Mouse (Mus musculus): Measurements from ENCODE around the gene Ubtd2. TPM values are rescaled to one million over a fixed set of nuclear protein-coding genes. Genes with fewer than 3 reads are reported as not detected.

Ubtd2 gene
- 81.2 and 89.7 TPM in 2 replicates for polyA plus RNA-seq (2015; fragmentation: Nextera tagmentation; extraction: Ambion mirVana)

GRCm38 (mm10) chr11:32454800-32455506, at the start of gene Ubtd2:
Gene Ubtd2, plus strand, starts transcription at chr11:32455370.
- Histone ChIP-seq H3K4me3 (peak within 1 kb of the TSS; percentile 90), H3K27ac (peak within 1 kb of the TSS; percentile 98), H3K4me2 (peak within 1 kb of the TSS; percentile 77), H3K36me3 (no peaks in the 10 kb centered on the region), H3K4me1 (peaks cover 31% of the 10 kb centered on the region), H3K9ac (peak within 1 kb of the TSS; percentile 95), H3K9me3 (no peaks in the 10 kb centered on the region), H3K27me3 (no peaks in the 10 kb centered on the region)
- ATAC-seq (ENCODE audit: insufficient number of reproducible peaks, insufficient read depth, low FRiP score, low TSS enrichment, low read depth) = peak; percentile 96
- WGBS = under 1% methylated on average over 50 of the region's 86 CpGs

DNA sequence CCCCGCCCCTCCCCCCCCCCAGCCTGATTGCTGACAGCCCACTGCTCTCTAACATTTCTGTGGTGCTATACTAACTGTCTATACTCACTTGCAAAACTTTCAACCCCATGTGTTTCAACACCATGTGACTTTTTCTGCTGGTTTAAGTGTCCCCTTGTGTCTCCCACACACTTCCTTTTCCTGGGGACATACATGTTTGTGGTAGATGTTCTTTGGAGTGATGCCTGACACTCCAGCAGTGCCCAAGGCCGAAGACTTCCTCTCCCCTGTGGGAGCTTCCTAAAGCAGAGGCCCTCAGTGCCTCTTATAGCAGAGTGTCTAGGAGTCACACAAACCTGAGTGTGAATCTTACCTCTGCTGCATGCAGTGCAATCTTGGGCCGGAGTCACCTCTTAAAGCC, 47.3 kb upstream of the Ubtd2 start:
- H3K4me2 ChIP-seq = no peak overlapping the region
- 81% methylated on average over 3 of the region's 3 CpGs for WGBS
- H3K4me3 ChIP-seq = no peak overlapping the region
- peaks cover 85% of the 10 kb centered on the region for H3K36me3 ChIP-seq
- H3K27me3 ChIP-seq = no peaks in the 10 kb centered on the region
- no peak for ATAC-seq (ENCODE audit: insufficient number of reproducible peaks, insufficient read depth, low FRiP score, low TSS enrichment, low read depth)
- H3K9ac ChIP-seq = no peak overlapping the region
- peaks cover 6% of the 10 kb centered on the region; the same call in 1 of the 2 replicates for H3K4me1 ChIP-seq
- no peak overlapping the region for H3K27ac ChIP-seq
- no peaks in the 10 kb centered on the region for H3K9me3 ChIP-seq

DNA sequence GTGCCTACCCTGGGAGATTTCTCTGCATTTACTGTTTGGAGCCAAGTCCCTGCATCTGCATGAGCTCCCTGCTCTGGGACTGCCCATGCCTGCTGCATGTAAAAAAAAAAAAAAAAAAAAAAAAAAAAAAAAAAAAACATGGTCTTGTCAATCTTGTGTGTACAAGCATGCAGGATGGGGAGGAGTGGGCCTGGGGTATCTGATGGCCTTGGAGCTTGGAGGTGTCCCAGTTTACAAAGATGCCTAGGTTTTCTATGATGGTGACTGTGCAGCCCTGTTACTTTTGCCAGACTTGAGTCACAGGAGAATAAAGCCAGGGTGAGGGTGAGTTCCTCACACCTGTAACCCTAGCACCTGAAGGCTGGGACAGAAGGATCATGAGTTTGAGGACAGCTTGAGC, 46.1 kb upstream of the Ubtd2 start:
- H3K4me2 ChIP-seq = no peak overlapping the region
- no peak overlapping the region for H3K27ac ChIP-seq
- no peaks in the 10 kb centered on the region for H3K9me3 ChIP-seq
- peaks cover 6% of the 10 kb centered on the region; the same call in 1 of the 2 replicates for H3K4me1 ChIP-seq
- H3K9ac ChIP-seq = no peak overlapping the region
- no peak for ATAC-seq (ENCODE audit: insufficient number of reproducible peaks, insufficient read depth, low FRiP score, low TSS enrichment, low read depth)
- no peaks in the 10 kb centered on the region for H3K27me3 ChIP-seq
- H3K36me3 ChIP-seq = peaks cover 85% of the 10 kb centered on the region
- H3K4me3 ChIP-seq = no peak overlapping the region

DNA sequence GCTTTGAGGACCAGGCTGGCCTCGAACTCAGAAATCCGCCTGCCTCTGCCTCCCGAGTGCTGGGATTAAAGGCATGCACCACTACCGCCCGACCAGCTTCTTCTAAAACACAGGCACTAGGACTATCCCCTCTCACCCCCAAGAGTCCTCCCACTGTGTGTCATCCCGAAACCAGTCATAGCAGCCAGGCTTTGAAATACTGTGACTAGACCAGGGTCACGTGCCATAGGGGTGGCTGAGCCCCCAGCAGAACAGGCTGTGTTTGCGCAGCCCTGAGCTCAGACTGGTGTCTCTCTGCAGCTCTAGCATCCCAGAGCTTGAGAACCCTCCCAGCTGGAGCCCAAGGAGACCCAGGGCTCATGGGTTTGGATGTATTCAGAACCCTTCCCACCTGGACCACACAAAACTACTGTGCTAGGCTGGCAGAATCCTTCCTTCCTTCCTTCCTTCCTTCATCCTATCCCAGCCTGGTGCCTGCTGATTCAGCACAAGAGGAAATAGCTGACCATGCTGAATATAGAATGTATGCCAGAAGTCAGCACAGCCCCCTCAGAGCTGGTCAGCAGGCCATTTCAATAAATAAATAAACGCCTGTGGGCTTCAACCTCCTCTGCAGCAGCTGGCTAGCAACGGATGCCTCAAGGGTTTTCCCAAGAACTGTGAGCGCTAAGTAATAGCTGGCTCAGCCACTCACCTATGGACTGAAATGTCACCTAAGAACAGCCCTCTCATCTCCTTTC, 45.2 kb upstream of the Ubtd2 start:
- Histone ChIP-seq H3K9ac (no peak overlapping the region), H3K27me3 (no peaks in the 10 kb centered on the region), H3K36me3 (peaks cover 85% of the 10 kb centered on the region), H3K9me3 (no peaks in the 10 kb centered on the region), H3K4me3 (no peak overlapping the region), H3K4me1 (peaks cover 6% of the 10 kb centered on the region; the same call in 1 of the 2 replicates), H3K27ac (no peak overlapping the region), H3K4me2 (no peak overlapping the region)
- ATAC-seq (ENCODE audit: insufficient number of reproducible peaks, insufficient read depth, low FRiP score, low TSS enrichment, low read depth) = no peak
- 85% methylated on average over 11 of the region's 11 CpGs for WGBS

GRCm38 (mm10) chr11:32420001-32420400, 35.2 kb upstream of the Ubtd2 start:
- no peak overlapping the region for H3K9ac ChIP-seq
- H3K27ac ChIP-seq = no peak overlapping the region
- no peak overlapping the region for H3K4me3 ChIP-seq
- H3K36me3 ChIP-seq = peaks cover 96% of the 10 kb centered on the region
- H3K4me1 ChIP-seq = peaks cover 6% of the 10 kb centered on the region; the same call in 1 of the 2 replicates
- H3K4me2 ChIP-seq = no peak overlapping the region
- H3K9me3 ChIP-seq = no peaks in the 10 kb centered on the region
- 80% methylated on average over 5 of the region's 5 CpGs for WGBS
- no peaks in the 10 kb centered on the region for H3K27me3 ChIP-seq
- no peak for ATAC-seq (ENCODE audit: insufficient number of reproducible peaks, insufficient read depth, low FRiP score, low TSS enrichment, low read depth)

DNA sequence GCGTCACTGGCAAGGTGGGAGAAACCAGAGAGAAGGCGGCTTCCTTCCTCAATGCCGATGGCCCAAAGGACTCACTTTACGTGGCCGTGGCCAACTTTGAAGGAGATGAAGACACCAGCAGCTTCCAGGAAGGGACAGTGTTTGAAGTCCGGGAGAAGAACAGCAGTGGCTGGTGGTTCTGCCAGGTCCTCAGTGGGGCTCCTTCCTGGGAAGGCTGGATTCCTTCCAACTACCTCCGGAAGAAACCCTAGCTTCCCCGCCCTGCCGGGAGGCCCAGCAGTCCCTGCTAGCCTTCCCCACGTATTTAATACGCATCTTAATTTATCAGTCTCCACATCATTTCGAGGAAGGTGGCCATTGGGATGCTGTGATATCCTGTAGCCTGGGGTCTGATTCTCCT, 31.9 kb upstream of the Ubtd2 start:
- ATAC-seq (ENCODE audit: insufficient number of reproducible peaks, insufficient read depth, low FRiP score, low TSS enrichment, low read depth) = no peak
- H3K9ac ChIP-seq = no peak overlapping the region
- H3K4me1 ChIP-seq = peaks cover 6% of the 10 kb centered on the region; the same call in 1 of the 2 replicates
- H3K9me3 ChIP-seq = no peaks in the 10 kb centered on the region
- no peaks in the 10 kb centered on the region for H3K27me3 ChIP-seq
- H3K4me2 ChIP-seq = no peak overlapping the region
- peaks cover 77% of the 10 kb centered on the region for H3K36me3 ChIP-seq
- H3K27ac ChIP-seq = no peak overlapping the region
- H3K4me3 ChIP-seq = no peak overlapping the region
- WGBS = 82% methylated on average over 12 of the region's 12 CpGs

DNA sequence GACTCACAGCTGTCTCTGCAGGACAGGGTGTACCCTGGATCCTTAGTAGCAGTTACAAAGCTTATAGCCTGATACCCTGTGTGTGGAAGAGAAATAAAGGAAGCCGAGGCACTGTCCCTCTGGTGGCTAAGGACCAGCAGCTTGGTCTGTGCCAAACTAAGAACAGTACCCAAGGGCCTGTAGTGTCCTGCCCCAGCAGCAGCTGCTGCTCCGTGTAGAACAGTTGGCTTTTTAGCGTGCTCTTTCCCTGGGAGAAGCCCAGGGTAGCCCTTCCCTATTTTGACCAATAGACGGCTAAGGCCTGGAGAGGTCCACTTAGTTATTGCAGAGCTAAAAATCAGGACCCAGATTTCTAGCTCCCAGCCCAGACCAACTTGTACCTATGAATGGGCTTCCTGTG, 30.6 kb upstream of the Ubtd2 start:
- no peak for ATAC-seq (ENCODE audit: insufficient number of reproducible peaks, insufficient read depth, low FRiP score, low TSS enrichment, low read depth)
- Histone ChIP-seq H3K27me3 (no peaks in the 10 kb centered on the region), H3K9me3 (no peaks in the 10 kb centered on the region), H3K4me1 (peaks cover 6% of the 10 kb centered on the region; the same call in 1 of the 2 replicates), H3K27ac (no peak overlapping the region), H3K36me3 (peaks cover 68% of the 10 kb centered on the region), H3K4me2 (no peak overlapping the region), H3K4me3 (no peak overlapping the region), H3K9ac (no peak overlapping the region)
- WGBS = 86% methylated on average over 4 of the region's 4 CpGs

DNA sequence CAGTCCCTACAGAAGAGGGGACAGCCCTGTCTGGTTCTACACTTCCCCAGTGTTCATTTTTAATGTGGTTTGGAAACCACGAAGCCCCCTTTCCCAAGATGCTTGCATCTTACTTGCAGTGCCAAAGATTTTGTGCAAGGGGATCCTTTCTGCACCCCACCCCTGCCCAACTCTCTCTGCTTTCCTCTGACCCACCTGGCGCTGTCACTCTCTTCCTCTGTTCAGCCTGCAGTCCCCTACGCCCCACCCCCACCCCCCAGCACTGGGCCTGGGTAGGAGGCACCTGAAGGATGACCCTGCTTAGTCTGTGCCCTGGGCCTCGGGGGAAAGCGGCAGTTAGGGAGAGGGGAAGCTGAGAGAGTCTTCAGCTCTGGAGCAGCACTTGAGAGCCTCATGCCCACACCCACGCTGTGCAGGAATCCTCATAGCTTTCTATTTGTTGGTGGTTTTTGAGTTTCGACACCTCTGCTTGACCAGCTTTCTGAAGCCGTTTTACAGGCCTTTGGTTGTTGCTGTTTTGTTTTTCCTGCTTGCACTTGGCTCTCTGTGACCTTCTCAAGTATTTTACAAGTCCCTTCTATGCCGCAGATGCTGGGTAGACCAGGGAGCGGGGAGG, 30.0 kb upstream of the Ubtd2 start:
- 71% methylated on average over 10 of the region's 10 CpGs for WGBS
- no peaks in the 10 kb centered on the region for H3K27me3 ChIP-seq
- no peak overlapping the region for H3K27ac ChIP-seq
- no peak for ATAC-seq (ENCODE audit: insufficient number of reproducible peaks, insufficient read depth, low FRiP score, low TSS enrichment, low read depth)
- no peak overlapping the region for H3K9ac ChIP-seq
- no peak overlapping the region for H3K4me2 ChIP-seq
- peaks cover 62% of the 10 kb centered on the region for H3K36me3 ChIP-seq
- H3K9me3 ChIP-seq = no peaks in the 10 kb centered on the region
- peaks cover 6% of the 10 kb centered on the region; the same call in 1 of the 2 replicates for H3K4me1 ChIP-seq
- no peak overlapping the region for H3K4me3 ChIP-seq

DNA sequence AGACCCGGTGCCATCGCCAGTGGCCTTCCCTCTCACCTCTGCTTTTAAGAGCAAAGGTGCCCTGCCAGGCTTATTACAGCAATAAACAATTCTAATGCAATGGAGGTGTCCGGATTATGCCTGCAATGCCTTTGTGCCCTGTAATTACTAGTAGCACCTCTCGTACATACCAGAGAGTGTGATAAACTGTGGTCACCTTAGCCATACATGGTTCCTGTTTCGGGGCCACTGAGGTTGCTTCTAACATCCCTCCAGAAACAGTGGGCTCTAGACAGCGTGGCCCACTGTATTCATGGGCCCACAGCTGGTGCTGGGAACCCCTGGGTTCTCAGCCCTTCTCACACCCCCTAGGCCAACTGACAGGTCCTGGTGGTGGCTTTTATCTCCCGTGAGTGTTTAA, 27.6 kb upstream of the Ubtd2 start:
- no peaks in the 10 kb centered on the region for H3K27me3 ChIP-seq
- H3K9ac ChIP-seq = no peak overlapping the region
- no peak overlapping the region for H3K27ac ChIP-seq
- peaks cover 8% of the 10 kb centered on the region for H3K4me1 ChIP-seq
- no peaks in the 10 kb centered on the region for H3K9me3 ChIP-seq
- no peak for ATAC-seq (ENCODE audit: insufficient number of reproducible peaks, insufficient read depth, low FRiP score, low TSS enrichment, low read depth)
- H3K4me2 ChIP-seq = no peak overlapping the region
- 85% methylated on average over 7 of the region's 7 CpGs for WGBS
- peaks cover 39% of the 10 kb centered on the region for H3K36me3 ChIP-seq
- no peak overlapping the region for H3K4me3 ChIP-seq

GRCm38 (mm10) chr11:32435410-32436060, 19.6 kb upstream of the Ubtd2 start:
- no peak overlapping the region for H3K9ac ChIP-seq
- H3K4me1 ChIP-seq = peaks cover 16% of the 10 kb centered on the region
- H3K27ac ChIP-seq = peak overlapping the region; percentile 82
- H3K4me2 ChIP-seq = no peak overlapping the region
- no peaks in the 10 kb centered on the region for H3K9me3 ChIP-seq
- WGBS = 45% methylated on average over 6 of the region's 6 CpGs
- no peaks in the 10 kb centered on the region for H3K27me3 ChIP-seq
- no peak overlapping the region for H3K4me3 ChIP-seq
- no peaks in the 10 kb centered on the region for H3K36me3 ChIP-seq
- ATAC-seq (ENCODE audit: insufficient number of reproducible peaks, insufficient read depth, low FRiP score, low TSS enrichment, low read depth) = peak; percentile 90

DNA sequence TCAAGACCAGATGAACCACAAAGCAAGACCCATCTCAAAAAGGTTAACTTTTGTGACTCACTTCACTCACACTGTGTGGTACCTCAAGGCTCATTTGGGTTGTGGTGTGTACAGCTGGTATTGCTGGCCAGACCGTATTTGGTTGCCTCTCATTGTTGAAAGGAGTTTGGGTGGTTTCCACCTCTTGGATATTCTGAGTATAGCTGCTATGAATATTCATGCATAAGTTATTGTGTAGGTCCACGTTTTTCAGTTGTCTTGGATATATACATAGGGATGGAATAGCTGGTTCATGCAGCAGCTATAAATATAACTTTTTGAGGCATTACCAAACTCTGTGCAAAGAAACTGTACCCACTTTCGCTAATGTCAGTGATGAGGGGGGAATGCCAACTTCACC, 12.6 kb upstream of the Ubtd2 start:
- no peak for ATAC-seq (ENCODE audit: insufficient number of reproducible peaks, insufficient read depth, low FRiP score, low TSS enrichment, low read depth)
- no peaks in the 10 kb centered on the region for H3K9me3 ChIP-seq
- no peak overlapping the region for H3K27ac ChIP-seq
- H3K9ac ChIP-seq = no peak overlapping the region
- WGBS = 76% methylated on average over 3 of the region's 3 CpGs
- H3K4me1 ChIP-seq = no peaks in the 10 kb centered on the region
- H3K36me3 ChIP-seq = no peaks in the 10 kb centered on the region
- no peak overlapping the region for H3K4me2 ChIP-seq
- H3K4me3 ChIP-seq = no peak overlapping the region
- no peaks in the 10 kb centered on the region for H3K27me3 ChIP-seq
